Mouse (Mus musculus) erythroblast, embryonic 14.5 days (primary cell): ENCODE data around the gene Pdcd1lg2.

ENCODE experiments used
- GATA1 ChIP-seq: IDR thresholded peaks from 2 replicates; pipeline ENCODE4 v1.6.1; 2012; ENCODE audit warnings: low read length, inconsistent platforms, mixed read lengths
- TAL1 ChIP-seq: IDR thresholded peaks from 3 replicates; pipeline ENCODE4 v1.6.1; 2012; ENCODE audit warnings: low read length, inconsistent platforms, mixed read lengths

DNA sequence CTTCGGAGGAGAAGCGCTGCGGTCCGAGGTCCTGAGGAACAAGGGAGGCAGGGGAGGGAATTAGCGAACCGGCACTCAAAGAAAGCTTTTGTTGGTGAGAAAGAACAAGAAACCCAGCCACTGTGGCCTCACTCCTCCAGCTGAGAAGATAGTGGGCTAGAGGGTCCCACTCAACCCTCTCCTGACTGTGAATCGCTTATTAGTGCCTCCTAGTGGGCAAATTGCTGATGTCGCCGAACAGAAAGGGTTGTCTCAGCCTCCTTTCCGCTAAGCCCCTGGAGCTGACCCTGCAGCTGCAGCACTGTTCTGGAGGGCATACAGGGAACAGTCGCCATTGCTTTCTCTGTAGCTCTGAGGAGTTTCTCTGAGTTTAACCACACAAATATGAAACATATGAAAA lies 90.4 kb downstream of the Pdcd1lg2 start:
- TF ChIP-seq TAL1, result no peak
- TF ChIP-seq GATA1, result no peak
